Mouse (Mus musculus) lung, adult 18-20 months (tissue): ENCODE results near the gene Gzmn.
"Not testable (repeated sequence)": the region's sequence is repeated elsewhere in the genome, so short reads cannot be mapped to it uniquely, and the experiment has no call there.

Experiments
- DNase-seq, 2 experiments: peaks; one replicate each; pipeline ENCODE4 v3.0.0; 2022; ENCODE audit warnings: mixed read lengths in 2 of 2

The Gzmn gene

DNA sequence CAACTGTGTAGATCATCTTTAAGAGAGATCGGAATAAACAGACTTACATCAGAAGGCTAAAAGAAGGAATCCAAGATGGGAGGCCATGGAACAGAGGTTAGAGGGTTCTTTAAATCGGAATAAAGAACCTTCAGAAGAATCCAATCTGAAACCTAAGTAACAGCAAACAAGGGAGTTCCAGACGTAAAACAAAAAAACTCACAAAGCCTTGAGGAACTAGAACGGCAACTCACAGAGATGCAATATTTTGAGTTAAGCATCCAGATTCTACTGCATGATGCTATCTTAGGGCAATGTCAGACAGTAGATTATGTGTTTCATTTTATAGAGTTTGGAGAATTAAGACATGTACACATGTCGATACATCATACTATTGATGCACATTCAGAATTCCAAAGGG lies at the start of gene Gzmn:
Gene Gzmn, minus strand, starts transcription at position 101 of the 400 bp plus-strand sequence.
- no peak for DNase-seq

DNA sequence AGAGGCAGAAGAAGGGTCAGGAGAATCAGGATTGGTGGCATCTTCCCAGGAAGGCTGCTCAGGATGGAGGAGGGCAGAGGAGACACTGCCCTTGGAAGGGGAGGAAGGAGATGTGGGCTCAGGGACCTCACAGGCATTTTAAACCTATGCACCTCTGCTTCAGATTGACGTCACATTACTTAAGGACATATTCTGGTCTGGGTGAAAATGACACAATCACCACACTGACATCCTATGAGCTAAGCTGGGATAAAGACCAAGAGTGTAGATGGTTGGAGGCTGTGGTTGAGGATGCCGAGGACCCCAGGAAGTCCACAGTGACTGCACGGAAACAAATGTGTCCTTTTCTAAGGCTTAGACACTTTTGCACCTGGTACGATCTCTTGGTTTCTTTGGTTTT lies 36.9 kb upstream of the Gzmn start, which contains the start of gene Gzmf:
Gene Gzmf, minus strand, starts transcription at position 101 of the 400 bp plus-strand sequence.
- DNase-seq: no peak

GRCm38 (mm10) chr14:56205613-56206012 lies 31.2 kb upstream of the Gzmn start:
- DNase-seq: no peak

GRCm38 (mm10) chr14:56205021-56205420 lies 30.6 kb upstream of the Gzmn start:
- DNase-seq: not testable (repeated sequence)

DNA sequence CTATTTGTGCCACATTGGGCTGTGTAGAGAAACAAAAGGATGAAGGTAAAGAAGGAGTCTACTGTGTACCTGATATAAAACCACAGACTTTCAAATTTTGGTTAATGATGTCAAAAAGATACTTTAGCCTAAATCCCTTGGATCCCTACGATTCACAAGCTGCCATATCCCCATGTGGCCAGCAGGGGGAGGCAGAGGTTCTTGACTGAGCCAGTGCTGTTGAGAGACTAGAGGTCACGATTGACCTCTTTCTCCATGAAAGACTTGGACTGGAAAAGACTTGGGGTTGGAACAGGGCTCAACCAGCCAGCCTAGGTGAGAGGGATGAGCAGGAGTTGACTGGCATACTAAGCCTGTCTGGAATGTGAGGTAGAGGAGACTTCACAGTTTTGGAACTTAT lies 29.6 kb upstream of the Gzmn start:
- peak; percentile 26 to 46 for DNase-seq

- DNase-seq: no peak
Measured at GRCm38 (mm10) chr14:56186946-56187345, 12.5 kb upstream of the Gzmn start.

- DNase-seq: no peak
Measured at GRCm38 (mm10) chr14:56186521-56186920, 12.1 kb upstream of the Gzmn start.

DNA sequence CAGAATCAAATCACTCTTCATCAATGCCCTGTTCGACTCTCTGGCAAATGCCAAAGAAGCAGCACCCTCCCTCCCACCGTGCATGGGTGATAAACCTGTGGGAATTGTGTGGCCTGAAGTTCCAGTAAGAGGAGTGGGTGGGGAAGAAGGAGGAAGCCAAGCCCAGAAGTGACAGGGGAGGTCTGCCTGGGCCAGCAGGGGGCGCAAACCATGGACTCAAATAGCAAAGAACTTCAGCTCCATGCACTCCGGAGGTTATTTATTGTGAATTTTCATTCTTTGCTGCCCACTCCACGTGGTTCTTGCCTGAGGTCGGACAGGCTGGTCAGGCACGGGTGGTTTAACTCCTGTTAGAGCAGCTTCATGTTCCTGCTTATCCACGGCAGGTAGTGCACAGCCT lies 3.3 kb upstream of the Gzmn start:
- DNase-seq: peak; percentile 5 to 12

DNA sequence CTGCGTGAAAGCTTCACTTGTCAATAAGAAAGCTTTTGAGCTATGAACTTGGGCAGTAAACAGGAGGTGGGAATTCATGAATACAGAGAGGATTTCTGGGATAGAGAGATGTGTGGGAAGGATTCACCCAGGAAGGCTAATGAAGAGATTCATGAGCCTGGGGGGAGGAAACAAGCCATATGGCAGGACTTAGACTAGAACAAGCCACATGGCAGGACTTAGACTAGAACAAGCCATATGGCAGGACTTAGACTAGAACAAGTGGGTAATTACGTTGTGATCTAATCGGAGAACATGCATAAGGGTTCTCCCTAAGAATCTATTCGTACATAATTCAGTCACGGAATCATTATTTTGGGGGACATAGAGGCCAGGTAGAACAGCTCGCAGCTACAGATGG lies 1.0 kb downstream of the Gzmn start:
- DNase-seq: no peak

- no peak for DNase-seq
Measured at GRCm38 (mm10) chr14:56172744-56173143, 1.7 kb downstream of the Gzmn start.

DNA sequence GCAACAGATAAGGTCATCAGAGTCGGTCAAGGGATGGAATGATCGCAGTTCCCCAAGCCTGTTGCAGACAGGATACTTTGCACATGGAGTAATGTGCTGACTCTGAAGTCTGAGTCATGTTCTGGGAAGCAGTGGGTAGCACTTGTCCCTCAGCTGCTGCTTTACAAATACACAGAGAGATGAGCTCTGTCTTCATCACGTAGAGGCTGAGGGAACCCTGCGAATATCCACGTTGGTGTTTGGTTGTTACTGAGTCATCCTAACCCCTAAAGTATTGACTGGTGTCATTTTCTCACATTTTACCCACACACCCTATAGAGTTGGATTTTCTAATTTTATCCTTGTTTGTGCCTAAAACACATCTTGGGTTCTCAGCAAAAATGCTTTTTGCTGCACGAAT lies 6.4 kb downstream of the Gzmn start:
- no peak for DNase-seq

DNA sequence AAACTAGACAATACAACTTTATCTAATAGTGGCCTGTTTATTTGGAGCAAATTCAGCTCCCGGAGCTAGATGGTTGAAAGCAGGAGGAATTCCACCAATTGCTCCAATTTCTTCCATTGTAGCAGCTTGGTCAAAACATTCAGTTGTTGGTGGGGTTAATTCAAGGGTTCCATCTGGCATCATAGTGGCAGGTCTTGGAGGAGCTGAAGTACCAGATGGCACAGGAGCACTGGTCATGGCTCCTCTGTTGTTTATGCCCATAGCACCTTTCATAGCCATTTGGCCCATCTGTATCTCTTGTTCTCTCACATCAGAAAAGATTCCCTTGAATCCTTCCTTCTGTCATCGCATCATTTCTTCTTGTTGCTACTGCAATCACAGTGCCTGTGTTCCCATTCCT lies 12.3 kb downstream of the Gzmn start:
- DNase-seq: no peak

DNA sequence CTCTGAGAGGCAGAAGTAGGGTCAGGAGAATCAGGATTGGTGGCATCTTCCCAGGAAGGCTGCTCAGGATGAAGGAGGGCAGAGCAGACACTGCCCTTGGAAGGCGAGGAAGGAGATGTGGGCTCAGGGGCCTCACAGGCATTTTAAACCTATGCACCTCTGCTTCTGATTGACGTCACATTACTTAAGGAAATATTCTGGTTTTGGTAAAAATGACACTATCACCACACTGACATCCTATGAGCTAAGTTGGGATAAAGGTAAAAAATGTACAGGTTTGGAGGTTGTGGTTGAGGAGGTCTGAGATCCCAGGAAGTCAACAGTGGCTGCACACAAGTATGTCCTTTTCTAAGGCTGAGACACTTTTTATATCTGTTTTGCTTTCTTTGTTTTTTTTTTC lies 14.9 kb downstream of the Gzmn start, which contains the start of gene Gzmg:
Gene Gzmg, minus strand, starts transcription at position 101 of the 400 bp plus-strand sequence.
- DNase-seq: not testable (repeated sequence)

GRCm38 (mm10) chr14:56155340-56155739 lies 19.1 kb downstream of the Gzmn start:
- DNase-seq: no peak

GRCm38 (mm10) chr14:56133675-56134074 lies 40.7 kb downstream of the Gzmn start:
- not testable (repeated sequence) for DNase-seq

- not testable (repeated sequence) for DNase-seq
Measured at GRCm38 (mm10) chr14:56132508-56132907, 41.9 kb downstream of the Gzmn start, which contains the start of gene Gzmd. Gene Gzmd (minus strand): TSS chr14:56132608.

- no peak for DNase-seq
Measured at GRCm38 (mm10) chr14:56128341-56128740, 46.1 kb downstream of the Gzmn start.

DNA sequence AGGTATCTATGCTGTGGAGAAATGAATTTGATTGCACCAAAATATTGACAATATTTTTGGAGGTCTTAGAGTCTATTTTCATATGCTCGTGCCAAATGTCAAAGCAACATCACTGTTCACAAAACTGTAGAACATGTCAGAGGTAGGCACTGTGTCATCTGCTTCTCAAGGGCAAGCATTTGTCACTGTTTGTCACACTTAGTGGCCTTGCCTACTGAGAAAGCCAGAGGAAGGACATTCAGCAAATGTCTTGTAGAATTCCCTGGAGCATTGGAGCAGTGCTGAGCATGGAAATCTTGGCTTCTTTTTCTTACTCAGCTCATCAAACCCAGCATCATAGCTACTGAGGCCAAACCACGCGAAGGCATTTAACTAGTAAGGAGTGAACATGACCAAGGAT lies 50.9 kb downstream of the Gzmn start:
- DNase-seq: no peak

DNA sequence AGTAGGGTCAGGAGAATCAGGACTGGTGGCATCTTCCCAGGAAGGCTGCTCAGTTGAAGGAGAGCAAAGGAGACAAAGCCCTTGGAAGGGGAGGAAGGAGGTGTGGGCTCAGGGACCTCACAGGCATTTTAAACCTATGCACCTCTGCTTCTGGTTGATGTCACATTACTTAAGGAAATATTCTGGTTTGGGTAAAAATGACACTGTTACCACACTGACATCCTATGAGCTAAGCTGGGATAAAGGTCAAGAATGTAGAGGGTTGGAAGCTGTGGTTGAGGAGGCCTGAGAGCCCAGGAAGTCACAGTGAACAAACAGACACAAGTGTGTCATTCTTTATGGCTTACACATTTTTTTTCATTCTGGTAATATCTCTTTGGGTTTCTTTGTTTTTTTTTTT lies 53.9 kb downstream of the Gzmn start, which contains the start of gene Gzme:
Gene Gzme, minus strand, starts transcription at position 101 of the 400 bp plus-strand sequence.
- DNase-seq: no peak
